Mouse (Mus musculus) G1E (cell line): Measurements from ENCODE around the gene Itpka.

ENCODE experiments used
- CTCF ChIP-seq: IDR thresholded peaks from 2 replicates; pipeline ENCODE4 v1.5.1; 2012; ENCODE audit warnings: low read depth, low read length, inconsistent platforms, mixed read lengths
- GATA1 ChIP-seq: IDR thresholded peaks from 2 replicates; pipeline ENCODE4 v1.6.1; 2012; ENCODE audit warnings: borderline replicate concordance, low read length, inconsistent platforms, mixed read lengths
- POLR2AphosphoS5 ChIP-seq: IDR thresholded peaks from 2 replicates; pipeline ENCODE4 v1.6.1; 2012; ENCODE audit warnings: low read depth, low read length, inconsistent platforms; ENCODE audit not compliant: insufficient replicate concordance
- TAL1 ChIP-seq: conservative IDR thresholded peaks from 2 replicates; pipeline ENCODE4 v1.6.1; 2012; ENCODE audit warnings: low read depth, low read length, inconsistent platforms, mixed read lengths

- no peak for TF ChIP-seq TAL1
- no peak for TF ChIP-seq CTCF
- no peak for TF ChIP-seq GATA1
- TF ChIP-seq POLR2AphosphoS5 = no peak
Observed at GRCm38 (mm10) chr2:119721070-119721469, 21.1 kb upstream of the Itpka start.
